Mouse (Mus musculus) frontal cortex, postnatal 14 days (tissue): Measurements from ENCODE around the gene Tas2r116.

Experiments
- DNase-seq, 2 experiments: peaks; one replicate each; pipeline ENCODE4 v3.0.0; 2022; ENCODE audit warnings: low spot score in 2 of 2

The Tas2r116 gene

DNA sequence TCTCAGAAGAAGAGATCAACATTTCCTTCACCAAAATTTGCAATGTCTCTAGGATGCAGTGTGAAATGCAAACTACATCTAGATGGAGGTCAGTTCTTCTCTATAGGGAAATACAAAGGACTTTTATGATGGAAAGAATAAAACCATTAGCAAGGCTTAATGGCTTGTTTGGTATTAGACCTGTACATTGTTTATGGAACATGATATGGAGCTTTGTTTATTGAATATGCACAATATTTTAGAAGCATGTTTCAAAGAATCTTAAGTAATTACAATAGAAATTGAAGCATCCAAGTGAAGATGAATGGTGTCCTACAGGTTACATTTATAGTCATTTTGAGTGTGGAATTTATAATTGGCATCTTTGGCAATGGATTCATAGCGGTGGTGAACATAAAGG lies at the start of gene Tas2r116:
Gene Tas2r116 (plus strand): TSS at position 301 of the 400 bp plus-strand sequence.
- no peak for DNase-seq

DNA sequence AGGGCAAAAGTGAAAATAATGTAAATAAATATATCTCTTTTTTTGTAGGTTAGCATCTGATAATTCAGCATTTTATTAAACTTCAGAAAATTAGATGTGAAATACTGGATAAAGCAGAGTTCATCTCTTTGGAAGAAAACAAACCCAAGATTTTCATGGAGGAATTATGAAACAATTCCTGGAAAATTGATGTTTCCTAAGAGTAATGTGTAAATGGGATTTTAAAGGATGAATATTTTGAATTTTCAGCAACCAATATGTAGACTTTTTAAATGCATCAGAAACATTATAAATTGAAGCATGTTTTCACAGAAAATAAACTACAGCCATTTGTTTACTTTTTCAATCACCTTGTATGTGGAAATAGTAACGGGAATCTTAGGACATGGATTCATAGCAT lies 8.4 kb upstream of the Tas2r116 start, which contains the start of gene Tas2r123:
Gene Tas2r123 (plus strand): TSS at position 301 of the 400 bp plus-strand sequence.
- no peak for DNase-seq

DNA sequence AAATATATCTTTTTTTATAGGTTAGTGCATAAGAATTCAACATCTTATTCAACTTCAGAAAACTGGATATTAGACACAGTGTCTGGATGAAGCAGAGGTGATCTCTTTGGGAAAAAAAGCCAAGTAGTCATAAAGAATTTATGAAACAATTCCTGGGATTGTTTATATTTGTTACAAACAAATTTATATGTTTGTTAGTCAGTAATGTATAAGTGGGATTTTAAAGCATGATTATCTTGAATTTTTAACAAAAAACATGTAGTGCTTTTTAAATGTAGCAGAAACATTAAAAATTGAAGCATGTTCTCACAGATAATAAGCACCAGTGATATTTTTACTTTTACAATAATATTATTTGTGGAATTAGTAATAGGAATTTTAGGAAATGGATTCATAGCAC lies 12.5 kb downstream of the Tas2r116 start, which contains the start of gene Tas2r110:
Gene Tas2r110 (plus strand): TSS at position 301 of the 400 bp plus-strand sequence.
- no peak for DNase-seq

DNA sequence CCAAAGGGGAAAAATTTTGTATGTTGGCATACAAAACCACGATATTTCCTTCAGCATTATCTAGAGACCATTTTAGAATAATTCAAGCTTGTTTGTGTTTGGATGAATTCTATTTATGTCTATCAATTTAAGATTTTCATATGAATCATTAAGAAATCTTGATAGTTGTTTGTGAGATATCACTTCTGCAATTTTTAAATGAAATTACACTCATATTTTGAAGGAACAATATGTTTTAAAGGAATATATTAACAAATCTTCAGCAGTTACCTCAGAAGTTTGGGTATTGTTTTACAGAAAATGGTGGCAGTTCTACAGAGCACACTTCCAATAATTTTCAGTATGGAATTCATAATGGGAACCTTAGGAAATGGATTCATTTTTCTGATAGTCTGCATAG lies 37.5 kb downstream of the Tas2r116 start, which contains the start of gene Tas2r113:
Gene Tas2r113 (plus strand): TSS at position 301 of the 400 bp plus-strand sequence.
- no peak for DNase-seq
